Mouse (Mus musculus): ENCODE data around the gene Ankdd1b. TPM values are rescaled to one million over a fixed set of nuclear protein-coding genes. Genes with fewer than 3 reads are reported as not detected.

Ankdd1b gene
- total RNA-seq, 2 experiments from 2014 or later = not detected

GRCm38 (mm10) chr13:96416380-96416779, 54.6 kb downstream of the Ankdd1b start:
- no peak for DNase-seq (ENCODE audit: extremely low spot score in 1 of 2, low spot score in 1 of 2)

- no peak for DNase-seq (ENCODE audit: extremely low spot score in 1 of 2, low spot score in 1 of 2)
These were observed 56.6 kb downstream of the Ankdd1b start for GRCm38 (mm10) chr13:96414384-96414783.

GRCm38 (mm10) chr13:96408786-96409185, 62.2 kb downstream of the Ankdd1b start:
- no peak for DNase-seq (ENCODE audit: extremely low spot score in 1 of 2, low spot score in 1 of 2)

- DNase-seq (ENCODE audit: extremely low spot score in 1 of 2, low spot score in 1 of 2) = peak in 1 of 2 experiments; percentile 40
These were observed 64.0 kb downstream of the Ankdd1b start for GRCm38 (mm10) chr13:96407040-96407439.

- DNase-seq (ENCODE audit: extremely low spot score in 1 of 2, low spot score in 1 of 2) = no peak
These were observed 65.5 kb downstream of the Ankdd1b start for GRCm38 (mm10) chr13:96405518-96405917.

GRCm38 (mm10) chr13:96401251-96401650, 69.7 kb downstream of the Ankdd1b start:
- no peak for DNase-seq (ENCODE audit: extremely low spot score in 1 of 2, low spot score in 1 of 2)

- DNase-seq (ENCODE audit: extremely low spot score in 1 of 2, low spot score in 1 of 2) = no peak
These were observed 81.7 kb downstream of the Ankdd1b start for GRCm38 (mm10) chr13:96389301-96389700.

- peak; percentile 92 to 96 for DNase-seq (ENCODE audit: extremely low spot score in 1 of 2, low spot score in 1 of 2)
These were observed 82.7 kb downstream of the Ankdd1b start, which contains the start of gene Poc5 for GRCm38 (mm10) chr13:96388042-96388888. TSS of gene Poc5 (plus strand) at chr13:96388294.

GRCm38 (mm10) chr13:96377883-96378282, 93.1 kb downstream of the Ankdd1b start:
- DNase-seq (ENCODE audit: extremely low spot score in 1 of 2, low spot score in 1 of 2) = no peak

- DNase-seq (ENCODE audit: extremely low spot score in 1 of 2, low spot score in 1 of 2) = no peak
These were observed 94.1 kb downstream of the Ankdd1b start for GRCm38 (mm10) chr13:96376871-96377270.

GRCm38 (mm10) chr13:96375519-96375918, 95.5 kb downstream of the Ankdd1b start:
- no peak for DNase-seq (ENCODE audit: extremely low spot score in 1 of 2, low spot score in 1 of 2)

Other genes starting within 250 kb of the Ankdd1b start
- gene Poc5, start 82.9 kb downstream of the Ankdd1b start, total RNA-seq (2021) = 10 to 100 TPM; 28.0 to 33.0 TPM
- gene Gm17622, start 19.5 kb upstream of the Ankdd1b start, total RNA-seq (2021) = not detected
- 10 to 100 TPM in 1 of 2 experiments, 1 to 10 TPM in 1; 9.7 to 14.7 TPM for gene Polk, start 71.4 kb upstream of the Ankdd1b start, total RNA-seq (2021)
- 10 to 100 TPM; 61.4 to 61.8 TPM for gene Col4a3bp, start 71.4 kb upstream of the Ankdd1b start, total RNA-seq (2021)
- 100 to 1,000 TPM; 135 to 145 TPM for gene Hmgcr, start 199.7 kb upstream of the Ankdd1b start, total RNA-seq (2021)